Mouse (Mus musculus) ZHBTc4 (cell line): ENCODE results near the gene Il2rb.

Source experiments
- DNase-seq: peaks from one replicate; pipeline ENCODE4 v3.0.0-alpha.2; 2011; ENCODE audit warnings: low read depth, low spot score

The Il2rb gene

GRCm38 (mm10) chr15:78520112-78520715, 25.1 kb upstream of the Il2rb start:
- DNase-seq: no peak

DNA sequence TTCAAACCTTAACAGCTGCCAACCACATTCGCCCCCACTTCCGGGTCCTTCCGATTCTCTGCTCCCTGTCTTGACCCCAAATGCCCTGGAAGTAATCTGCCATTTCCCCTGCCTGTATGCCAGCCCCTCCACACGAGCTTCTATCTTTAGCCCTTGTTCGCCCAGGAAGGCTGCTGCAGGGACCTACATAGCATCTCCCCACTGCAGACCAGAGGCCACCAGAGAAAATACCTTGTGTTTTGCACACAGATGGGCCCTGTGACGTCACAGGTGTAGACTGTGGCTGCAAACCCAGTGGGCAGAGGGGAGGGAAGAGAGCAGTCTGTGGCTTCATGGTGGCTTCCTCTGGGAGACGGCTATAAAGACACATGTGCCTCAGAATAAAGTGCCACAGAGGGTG, 23.1 kb upstream of the Il2rb start:
- no peak for DNase-seq

DNA sequence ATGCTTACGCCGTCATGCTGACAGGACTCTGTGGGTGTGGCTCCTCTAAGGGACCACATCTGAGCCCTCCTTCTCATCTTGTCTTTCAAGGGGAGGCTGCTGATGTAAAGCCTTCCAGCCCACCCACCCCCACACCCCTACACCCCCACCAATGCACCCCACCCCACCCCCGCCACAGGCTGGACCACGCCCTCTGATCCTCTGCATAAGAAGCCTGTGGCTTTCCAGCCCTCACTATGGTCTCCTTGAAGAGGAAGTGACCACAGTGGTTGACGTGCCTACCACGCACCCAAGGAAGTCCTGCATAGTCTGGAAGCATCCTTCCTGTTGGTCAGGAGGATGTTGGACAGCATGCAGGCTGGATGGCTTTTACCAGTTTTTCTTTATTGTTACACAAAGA, 20.7 kb upstream of the Il2rb start:
- no peak for DNase-seq

DNA sequence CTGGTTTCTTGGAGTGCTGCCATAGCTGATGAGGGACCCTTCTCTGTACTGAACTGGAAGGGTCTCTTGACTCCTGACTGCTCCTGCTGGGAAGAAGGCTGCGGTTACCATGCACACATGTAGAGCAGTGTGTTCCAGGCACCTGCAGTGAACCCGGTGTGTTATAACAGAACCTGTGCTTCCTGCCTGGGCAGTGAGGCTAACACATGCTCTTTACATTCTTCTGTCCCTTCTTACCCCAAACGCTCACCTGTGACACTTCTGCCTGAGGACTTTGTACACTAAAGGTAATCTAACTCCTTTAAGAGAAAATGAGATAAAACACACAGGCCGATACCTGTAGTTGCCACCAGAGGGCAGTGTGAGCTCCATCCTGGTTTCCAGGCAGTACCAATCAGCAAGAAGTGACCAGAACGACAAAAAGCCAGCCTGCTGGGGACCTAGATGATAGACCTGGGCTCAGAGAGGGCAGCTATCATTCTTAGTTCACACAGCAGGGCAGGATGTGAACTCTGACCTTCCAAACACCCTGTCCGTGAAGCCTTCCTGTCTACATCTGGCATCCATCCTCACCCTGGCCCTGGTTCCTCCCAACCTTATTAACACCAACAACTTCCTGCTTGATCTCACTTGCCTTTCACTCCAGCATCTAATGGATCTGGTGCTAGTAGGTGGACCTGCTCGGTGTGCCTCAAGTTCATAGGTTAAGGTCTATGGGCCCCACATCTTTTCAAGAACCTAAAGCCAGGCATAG, 19.5 kb upstream of the Il2rb start:
- peak; percentile 73 for DNase-seq

- DNase-seq: no peak
These were observed 17.9 kb upstream of the Il2rb start for GRCm38 (mm10) chr15:78513019-78513418.

DNA sequence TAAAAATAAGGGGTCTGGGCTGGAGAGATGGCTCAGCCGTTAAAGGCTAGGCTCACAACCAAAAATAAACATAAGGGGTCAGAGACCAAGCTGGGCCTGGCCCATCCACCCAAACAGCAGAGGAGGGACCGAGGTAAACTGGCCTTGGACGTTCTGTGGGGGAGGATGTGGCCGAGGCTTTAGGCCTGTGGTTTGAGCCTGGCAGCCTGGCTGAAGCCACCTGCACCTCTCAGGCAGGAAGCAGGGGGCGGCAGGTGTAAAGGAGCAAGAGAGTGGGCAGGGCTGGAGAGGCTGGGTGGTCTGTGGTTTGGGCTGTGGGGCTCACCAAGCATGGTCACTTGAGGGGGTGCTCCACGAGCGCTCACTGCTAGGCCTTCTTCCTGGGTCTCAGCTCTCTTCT, 16.9 kb upstream of the Il2rb start:
- DNase-seq: no peak

- DNase-seq: no peak
These were observed 15.7 kb upstream of the Il2rb start for GRCm38 (mm10) chr15:78510736-78511135.

DNA sequence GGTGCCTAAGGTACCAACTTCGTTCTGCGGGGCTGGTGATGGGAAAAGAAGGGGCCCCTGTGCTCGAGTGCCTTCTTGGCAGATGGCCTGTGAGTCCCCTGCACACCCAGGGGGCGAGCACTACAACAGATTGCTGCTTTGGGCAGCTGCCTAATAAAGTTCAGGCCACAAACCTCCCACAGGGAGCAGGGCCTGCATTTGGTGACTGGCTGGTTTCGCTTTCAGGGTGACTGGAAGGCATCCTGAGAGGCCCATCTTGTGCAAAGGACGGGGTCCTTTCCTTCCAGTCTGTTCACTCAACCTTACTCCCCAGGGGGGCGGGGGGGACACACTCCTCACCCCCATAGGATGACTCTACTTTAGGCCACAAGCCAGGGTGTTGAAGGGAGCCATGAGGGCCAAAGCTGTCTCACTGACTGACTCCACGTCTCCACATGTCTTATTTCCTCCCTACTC, 15.1 kb upstream of the Il2rb start:
- no peak for DNase-seq

GRCm38 (mm10) chr15:78509297-78509899, 14.3 kb upstream of the Il2rb start:
- DNase-seq: peak; percentile 79

GRCm38 (mm10) chr15:78508443-78508842, 13.4 kb upstream of the Il2rb start:
- DNase-seq: no peak

DNA sequence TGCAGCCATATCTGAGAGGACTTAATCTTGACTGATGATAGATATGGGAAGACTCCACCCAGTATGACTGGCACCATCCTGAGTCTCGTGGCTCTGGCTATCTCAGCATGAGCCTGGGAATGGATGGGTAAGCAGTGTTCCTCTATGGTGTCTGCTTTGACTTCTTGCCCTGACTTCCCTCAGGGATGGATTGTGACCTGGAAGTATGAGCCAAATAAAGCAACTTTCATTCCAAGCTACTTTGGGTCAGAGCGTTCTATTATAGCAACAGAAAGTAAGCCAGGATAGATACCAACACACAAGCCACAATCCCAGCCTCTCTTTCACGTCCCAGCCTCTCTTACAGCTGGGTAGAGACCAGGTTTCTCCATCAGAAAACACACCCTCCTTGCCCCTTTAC, 10.5 kb upstream of the Il2rb start:
- DNase-seq: no peak

- no peak for DNase-seq
These were observed 9.7 kb upstream of the Il2rb start for GRCm38 (mm10) chr15:78504816-78505215.

DNA sequence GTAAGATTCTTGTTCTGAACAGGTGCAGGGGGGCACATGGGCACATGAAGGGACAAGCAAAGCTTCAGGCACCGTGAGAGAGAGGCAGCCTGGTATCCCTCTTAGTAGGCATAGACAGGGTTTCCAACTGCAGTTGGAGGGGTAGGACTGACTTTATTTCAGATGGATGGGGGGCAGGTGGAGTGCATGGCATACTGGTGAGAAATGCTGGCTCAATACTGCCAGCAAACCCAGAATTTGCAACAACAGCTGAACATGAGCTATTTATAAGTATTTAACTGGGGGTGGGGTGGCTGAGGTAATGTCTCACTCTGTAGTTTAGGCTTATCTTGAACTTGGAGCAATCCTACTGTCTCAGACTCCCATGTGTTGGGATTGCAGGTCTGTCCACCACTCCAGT, 8.9 kb upstream of the Il2rb start:
- DNase-seq: no peak

DNA sequence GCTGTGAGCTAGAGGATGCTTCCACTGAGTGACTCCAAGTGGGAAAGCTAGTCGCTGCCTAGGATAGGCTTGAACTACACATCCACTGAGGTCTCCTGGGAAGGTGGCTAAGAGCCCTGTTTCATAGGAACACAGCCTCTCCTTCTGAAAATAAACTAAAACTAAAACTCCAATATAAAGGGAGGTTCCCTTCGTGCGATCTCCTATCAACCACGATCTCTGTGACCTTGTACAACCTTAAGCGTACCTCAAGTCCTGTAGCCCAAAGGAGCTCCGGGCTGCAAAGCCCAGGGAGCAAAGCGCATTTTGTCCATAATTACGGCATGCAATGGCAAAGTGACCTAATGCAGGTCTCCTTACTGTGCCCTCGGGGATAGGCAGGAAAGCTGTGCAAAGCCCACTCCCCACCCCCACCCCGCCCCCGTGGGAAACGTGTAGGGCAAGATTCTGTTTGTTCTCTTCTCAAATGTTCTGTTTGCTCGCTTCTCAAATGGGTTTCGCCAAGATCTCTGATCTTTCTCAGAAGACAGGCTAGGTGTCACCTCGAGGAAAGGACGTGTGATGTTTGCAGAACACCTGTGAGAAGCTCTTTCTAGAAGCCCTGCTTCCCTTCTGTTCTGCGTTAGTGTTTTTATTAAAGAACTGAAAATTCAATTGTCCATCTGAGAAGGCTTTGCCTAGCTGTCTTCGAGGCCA, 7.5 kb upstream of the Il2rb start:
- DNase-seq: no peak

GRCm38 (mm10) chr15:78493401-78494010, 1.6 kb downstream of the Il2rb start:
- DNase-seq: no peak

DNA sequence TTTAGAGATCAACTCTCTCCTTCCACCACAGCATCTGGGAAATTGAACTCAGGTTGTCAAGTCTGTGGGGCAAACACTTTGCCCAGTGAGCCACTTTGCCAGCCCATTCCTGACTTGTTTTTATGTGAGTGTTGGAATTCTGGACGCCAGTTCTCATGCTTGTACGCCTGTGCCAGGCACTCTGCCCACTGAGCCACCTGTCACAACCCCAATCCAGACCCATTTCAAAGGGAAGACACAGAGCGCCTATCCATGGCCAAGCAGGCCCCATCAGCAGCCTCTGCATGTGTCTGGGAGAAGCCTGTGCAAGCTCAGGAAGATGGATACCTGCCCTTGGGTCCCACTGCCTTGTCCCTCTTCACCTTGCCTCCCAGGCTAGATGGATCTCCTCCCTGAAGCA, 3.8 kb downstream of the Il2rb start:
- DNase-seq: no peak

DNA sequence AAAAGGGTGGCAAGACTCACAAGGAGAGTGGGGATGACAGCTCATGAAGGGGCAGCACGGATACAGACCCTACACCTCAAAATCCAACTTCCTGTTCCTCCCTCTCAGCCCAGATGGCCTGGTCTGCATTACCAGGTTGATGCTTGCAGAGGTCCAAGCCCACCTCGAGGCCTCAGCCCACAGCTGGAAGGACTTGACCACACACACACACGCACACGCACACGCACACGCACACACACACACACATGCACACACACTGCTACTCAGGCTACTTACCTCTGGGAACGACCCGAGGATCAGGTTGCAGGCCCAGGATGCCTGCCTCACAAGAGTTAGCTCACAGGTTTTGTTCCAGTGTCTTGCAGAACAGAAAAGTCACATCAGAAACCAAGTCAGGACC, 5.2 kb downstream of the Il2rb start:
- no peak for DNase-seq

GRCm38 (mm10) chr15:78489248-78489647, 5.8 kb downstream of the Il2rb start:
- no peak for DNase-seq

GRCm38 (mm10) chr15:78487066-78487465, 8.0 kb downstream of the Il2rb start:
- DNase-seq: no peak

GRCm38 (mm10) chr15:78486564-78486963, 8.5 kb downstream of the Il2rb start:
- no peak for DNase-seq

- no peak for DNase-seq
These were observed 11.8 kb downstream of the Il2rb start for GRCm38 (mm10) chr15:78483311-78483710.

DNA sequence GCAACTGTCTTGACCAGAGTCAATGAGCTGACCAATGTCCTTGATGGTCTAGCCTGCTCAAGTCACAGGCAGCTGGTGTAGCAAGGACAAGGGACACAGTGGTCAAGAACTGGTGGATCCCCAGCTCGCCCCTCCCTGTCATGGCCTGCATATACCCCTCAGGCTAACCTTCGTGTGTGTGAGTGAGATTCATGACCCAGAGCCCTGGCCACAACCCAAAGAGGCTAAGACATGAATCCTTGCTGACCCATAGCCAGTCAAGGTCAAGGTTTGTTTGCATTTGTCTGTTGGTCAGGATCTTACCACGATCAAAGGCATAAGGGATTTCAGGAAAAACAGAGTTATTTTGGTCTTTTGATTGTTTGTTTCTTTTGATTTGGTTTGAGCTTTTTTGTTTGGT, 12.6 kb downstream of the Il2rb start:
- no peak for DNase-seq
